Mouse (Mus musculus): ENCODE measurements around the gene Cdh4.

- TF ChIP-seq POLR2A (IDR thresholded peaks at IDR 0.05; ENCODE audit: borderline replicate concordance, extremely low read depth, insufficient read depth, insufficient read length, poor library complexity, severe bottlenecking) (no peak), CTCF (IDR thresholded peaks at IDR 0.05; ENCODE audit: borderline replicate concordance, extremely low read depth, insufficient read depth, insufficient read length) (no peak)
These were observed 68.2 kb downstream of the Cdh4 start for GRCm38 (mm10) chr2:179510439-179510838.

Data from brain, embryonic 14.5 days (tissue).